Mouse (Mus musculus): ENCODE results near the gene Spaca6. TPM values are rescaled to one million over a fixed set of nuclear protein-coding genes. Genes with fewer than 3 reads are reported as not detected.
A peak's percentile ranks its signal among the peaks of the same experiment; 100 is the strongest.

Gene Spaca6
- 33.3 and 34.8 TPM in 2 replicates for polyA plus RNA-seq (2016; fragmentation: Nextera tagmentation; extraction: Ambion mirVana)

DNA sequence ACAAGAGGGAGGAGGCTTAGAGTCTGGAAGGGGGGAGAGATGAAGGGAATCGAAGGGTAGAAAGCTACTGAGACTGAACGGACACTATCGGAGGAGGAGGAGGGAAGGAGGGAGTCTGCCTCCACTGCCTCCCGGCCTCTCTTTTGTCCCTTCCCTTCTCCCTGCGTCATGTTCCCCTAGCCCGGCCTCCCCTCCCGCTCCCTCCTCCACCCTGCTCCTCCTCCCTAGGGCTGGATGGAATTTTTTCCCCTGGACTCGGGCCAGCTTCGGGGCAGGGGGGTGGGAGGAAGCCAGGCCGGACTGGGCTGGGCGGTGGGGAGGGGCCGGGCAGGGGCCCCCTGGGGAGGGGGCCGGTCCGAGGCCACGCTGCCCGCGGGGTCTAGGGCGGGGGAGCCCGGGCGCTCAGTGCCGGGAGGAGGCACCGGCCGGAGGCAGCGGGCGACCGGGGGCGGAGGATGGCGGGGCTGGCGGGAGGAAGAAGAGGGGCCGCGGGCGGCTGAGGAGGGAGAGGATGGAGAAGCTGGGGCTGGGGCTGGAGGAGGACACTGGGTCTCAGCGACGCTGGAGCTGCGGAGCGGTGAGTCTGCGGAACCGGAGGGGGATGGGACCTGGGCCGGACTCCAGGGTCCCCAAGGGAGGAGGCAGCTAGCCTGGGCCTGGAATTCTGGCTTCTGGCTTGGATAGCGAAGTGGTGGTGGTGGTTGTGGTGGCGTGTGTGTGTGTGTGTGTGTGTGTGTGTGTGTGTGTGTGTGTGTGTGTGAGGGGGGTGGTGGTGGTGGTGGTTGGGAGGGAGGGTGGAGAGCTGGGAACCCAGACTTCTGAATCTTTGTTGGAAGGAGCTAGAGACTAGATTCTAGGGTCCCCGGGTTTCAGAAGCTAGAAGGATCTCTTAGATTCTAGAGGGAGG is at the start of gene Spaca6:
TSS of gene Spaca6 (plus strand) at position 408 of the 907 bp plus-strand sequence.
- Histone ChIP-seq H3K4me1 (replicated peaks) (peaks cover 33% of the 10 kb centered on the region), H3K4me3 (peak within 1 kb of the TSS; percentile 100), H3K27me3 (replicated peaks) (no peaks in the 10 kb centered on the region), H3K4me2 (peak within 1 kb of the TSS; percentile 82), H3K9me3 (replicated peaks) (no peaks in the 10 kb centered on the region), H3K9ac (peak within 1 kb of the TSS; percentile 99), H3K27ac (ENCODE audit: poor library complexity, severe bottlenecking) (peak within 1 kb of the TSS; percentile 100), H3K36me3 (peaks cover 20% of the 10 kb centered on the region)
- peak; percentile 87 for ATAC-seq (ENCODE audit: insufficient number of reproducible peaks, low FRiP score)
- 2% methylated on average over 41 of the region's 42 CpGs for WGBS

- H3K9ac ChIP-seq = no peak overlapping the region
- H3K27me3 ChIP-seq (replicated peaks) = no peaks in the 10 kb centered on the region
- no peak for ATAC-seq (ENCODE audit: insufficient number of reproducible peaks, low FRiP score)
- H3K4me2 ChIP-seq = no peak overlapping the region
- no peaks in the 10 kb centered on the region for H3K9me3 ChIP-seq (replicated peaks)
- H3K36me3 ChIP-seq = no peaks in the 10 kb centered on the region
- H3K4me1 ChIP-seq (replicated peaks) = 0 out of 2 replicates have a peak, but pooled peaks cover 5% of the 10 kb centered on the region
- no peak overlapping the region for H3K4me3 ChIP-seq
- 63% methylated on average over 3 of the region's 3 CpGs for WGBS
- no peak overlapping the region for H3K27ac ChIP-seq (ENCODE audit: poor library complexity, severe bottlenecking)
Observed at GRCm38 (mm10) chr17:17790866-17791630, 35.9 kb upstream of the Spaca6 start.

GRCm38 (mm10) chr17:17792578-17792977 is 34.4 kb upstream of the Spaca6 start:
- Histone ChIP-seq H3K27ac (ENCODE audit: poor library complexity, severe bottlenecking) (no peak overlapping the region), H3K27me3 (replicated peaks) (no peaks in the 10 kb centered on the region), H3K4me2 (no peak overlapping the region), H3K9me3 (replicated peaks) (no peaks in the 10 kb centered on the region), H3K9ac (no peak overlapping the region), H3K4me3 (no peak overlapping the region), H3K36me3 (no peaks in the 10 kb centered on the region), H3K4me1 (replicated peaks) (0 out of 2 replicates have a peak, but pooled peaks cover 5% of the 10 kb centered on the region)
- WGBS = 19% methylated on average over 1 of the region's 1 CpGs
- no peak for ATAC-seq (ENCODE audit: insufficient number of reproducible peaks, low FRiP score)

GRCm38 (mm10) chr17:17795527-17795926 is 31.4 kb upstream of the Spaca6 start:
- Histone ChIP-seq H3K36me3 (no peaks in the 10 kb centered on the region), H3K27ac (ENCODE audit: poor library complexity, severe bottlenecking) (no peak overlapping the region), H3K4me3 (no peak overlapping the region), H3K4me1 (replicated peaks) (0 out of 2 replicates have a peak, but pooled peaks cover 5% of the 10 kb centered on the region), H3K4me2 (no peak overlapping the region), H3K27me3 (replicated peaks) (no peaks in the 10 kb centered on the region), H3K9me3 (replicated peaks) (peaks cover 4% of the 10 kb centered on the region; the same call in 1 of the 2 replicates), H3K9ac (no peak overlapping the region)
- no peak for ATAC-seq (ENCODE audit: insufficient number of reproducible peaks, low FRiP score)
- WGBS = 37% methylated on average over 2 of the region's 2 CpGs

DNA sequence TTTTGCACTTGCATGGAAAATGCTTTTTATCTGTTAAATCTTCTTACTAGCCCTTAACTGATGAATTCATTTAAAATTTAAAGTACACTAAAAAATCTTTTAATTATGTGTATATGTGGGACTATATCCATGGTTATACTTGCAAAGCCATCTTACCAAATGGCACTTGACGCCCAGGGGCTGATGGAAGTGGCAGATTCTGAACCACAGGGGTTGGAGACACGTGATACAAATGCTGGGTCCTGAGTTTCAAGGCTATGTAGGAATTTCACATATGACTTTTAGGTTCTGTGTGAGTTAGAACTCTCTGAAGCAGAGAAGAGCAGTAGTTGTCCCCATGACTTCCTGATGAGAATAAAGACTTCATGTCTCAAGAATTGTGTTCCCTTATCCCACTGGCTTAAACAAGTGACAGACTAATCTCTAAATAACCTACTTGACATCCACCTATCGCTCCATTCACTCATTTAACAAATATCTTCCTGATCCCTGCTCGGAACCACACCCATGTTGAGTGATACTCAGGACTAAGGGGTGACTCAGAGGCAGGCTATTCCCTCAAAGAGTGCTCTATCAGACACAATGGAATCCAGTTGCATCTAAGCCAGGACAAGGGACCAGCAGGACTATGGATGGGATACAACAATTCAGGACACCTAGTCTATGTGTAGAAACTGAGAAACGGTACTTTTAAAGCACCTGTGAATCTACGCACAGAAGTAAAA is 3.2 kb upstream of the Spaca6 start:
- no peak for ATAC-seq (ENCODE audit: insufficient number of reproducible peaks, low FRiP score)
- H3K4me2 ChIP-seq = no peak overlapping the region
- WGBS = 67% methylated on average over 6 of the region's 6 CpGs

DNA sequence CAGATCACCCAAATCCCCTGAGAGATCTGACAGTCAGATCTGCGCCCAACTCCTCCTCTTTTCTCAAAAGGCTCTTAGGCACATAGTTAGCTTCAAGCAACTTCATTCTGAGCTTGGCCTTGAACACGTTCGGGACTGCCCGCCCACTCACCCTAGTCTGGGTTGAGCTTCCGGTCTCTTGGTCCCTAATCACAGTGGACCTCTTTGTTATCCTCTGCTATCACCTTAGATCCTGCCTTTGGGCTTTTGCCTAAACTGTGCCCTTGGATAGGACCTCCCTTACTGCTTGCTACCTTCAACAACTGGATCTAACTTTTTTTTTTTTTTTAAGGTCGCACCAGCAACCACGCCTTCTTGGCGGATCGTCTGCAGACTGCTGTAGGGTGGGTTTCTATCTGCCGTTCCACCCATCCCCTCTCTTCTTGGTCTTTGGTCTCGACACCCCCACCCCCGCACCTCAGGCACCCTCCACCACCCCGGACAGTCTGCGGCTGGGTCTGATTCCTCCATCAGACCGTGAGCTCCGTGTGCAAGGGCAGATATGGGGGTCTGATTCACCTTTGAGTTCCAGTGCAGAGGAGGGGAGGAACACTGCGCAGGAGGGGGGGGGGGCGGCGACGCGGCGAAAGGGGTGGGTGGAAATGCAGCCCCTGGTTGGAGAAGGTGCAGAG is 902 bp upstream of the Spaca6 start:
- peak; percentile 13; the same call in 1 of the 2 replicates for ATAC-seq (ENCODE audit: insufficient number of reproducible peaks, low FRiP score)
- WGBS = 3% methylated on average over 17 of the region's 22 CpGs
- H3K36me3 ChIP-seq = peaks cover 10% of the 10 kb centered on the region

More for the DNA sequence above, 3.2 kb upstream of the Spaca6 start:
- no peak overlapping the region for H3K27ac ChIP-seq (ENCODE audit: poor library complexity, severe bottlenecking)
- no peaks in the 10 kb centered on the region for H3K36me3 ChIP-seq
- H3K4me1 ChIP-seq (replicated peaks) = peaks cover 5% of the 10 kb centered on the region
- H3K27me3 ChIP-seq (replicated peaks) = no peaks in the 10 kb centered on the region
- H3K9ac ChIP-seq = no peak overlapping the region
- no peak overlapping the region for H3K4me3 ChIP-seq
- H3K9me3 ChIP-seq (replicated peaks) = no peaks in the 10 kb centered on the region

DNA sequence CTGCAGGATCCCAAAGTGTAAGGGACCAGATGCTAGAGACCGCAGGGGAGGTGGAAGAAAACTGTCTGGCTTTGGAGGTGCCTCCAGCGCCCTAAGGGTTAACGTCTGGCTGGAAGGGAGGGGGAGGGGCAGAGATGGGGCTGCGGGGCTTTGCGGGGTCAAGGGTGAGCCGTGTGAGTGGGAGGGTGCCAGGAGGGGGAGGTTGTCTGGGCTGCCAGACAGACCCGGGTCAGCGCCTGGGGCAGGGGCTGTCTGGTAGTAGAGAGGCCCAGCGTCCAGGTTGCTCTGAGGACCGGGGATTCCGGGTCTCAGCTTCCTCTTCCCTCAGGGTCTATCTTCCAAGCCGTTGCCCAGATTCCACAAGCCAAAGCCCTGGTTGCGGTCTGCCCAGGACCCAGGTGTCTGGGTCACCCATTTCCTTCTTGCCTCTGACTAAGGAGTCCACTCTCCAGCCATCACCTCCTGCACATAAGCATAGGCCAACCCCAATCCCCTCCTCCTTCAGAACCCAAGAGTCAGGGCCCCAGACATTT is 766 bp downstream of the Spaca6 start:
- no peaks in the 10 kb centered on the region for H3K27me3 ChIP-seq (replicated peaks)
- peaks cover 26% of the 10 kb centered on the region for H3K36me3 ChIP-seq
- H3K4me2 ChIP-seq = peak overlapping the region; percentile 82
- no peaks in the 10 kb centered on the region for H3K9me3 ChIP-seq (replicated peaks)
- ATAC-seq (ENCODE audit: insufficient number of reproducible peaks, low FRiP score) = peak; percentile 55
- peaks cover 39% of the 10 kb centered on the region for H3K4me1 ChIP-seq (replicated peaks)
- H3K27ac ChIP-seq (ENCODE audit: poor library complexity, severe bottlenecking) = peak overlapping the region; percentile 100
- under 1% methylated on average over 13 of the region's 13 CpGs for WGBS
- peak overlapping the region; percentile 99 for H3K9ac ChIP-seq
- H3K4me3 ChIP-seq = peak overlapping the region; percentile 100

More for the DNA sequence above, 902 bp upstream of the Spaca6 start:
- peak overlapping the region; percentile 82 for H3K4me2 ChIP-seq
- no peaks in the 10 kb centered on the region for H3K27me3 ChIP-seq (replicated peaks)
- peak overlapping the region; percentile 100 for H3K4me3 ChIP-seq
- H3K9ac ChIP-seq = peak overlapping the region; percentile 99
- peaks cover 24% of the 10 kb centered on the region for H3K4me1 ChIP-seq (replicated peaks)
- H3K27ac ChIP-seq (ENCODE audit: poor library complexity, severe bottlenecking) = peak overlapping the region; percentile 100
- H3K9me3 ChIP-seq (replicated peaks) = no peaks in the 10 kb centered on the region

DNA sequence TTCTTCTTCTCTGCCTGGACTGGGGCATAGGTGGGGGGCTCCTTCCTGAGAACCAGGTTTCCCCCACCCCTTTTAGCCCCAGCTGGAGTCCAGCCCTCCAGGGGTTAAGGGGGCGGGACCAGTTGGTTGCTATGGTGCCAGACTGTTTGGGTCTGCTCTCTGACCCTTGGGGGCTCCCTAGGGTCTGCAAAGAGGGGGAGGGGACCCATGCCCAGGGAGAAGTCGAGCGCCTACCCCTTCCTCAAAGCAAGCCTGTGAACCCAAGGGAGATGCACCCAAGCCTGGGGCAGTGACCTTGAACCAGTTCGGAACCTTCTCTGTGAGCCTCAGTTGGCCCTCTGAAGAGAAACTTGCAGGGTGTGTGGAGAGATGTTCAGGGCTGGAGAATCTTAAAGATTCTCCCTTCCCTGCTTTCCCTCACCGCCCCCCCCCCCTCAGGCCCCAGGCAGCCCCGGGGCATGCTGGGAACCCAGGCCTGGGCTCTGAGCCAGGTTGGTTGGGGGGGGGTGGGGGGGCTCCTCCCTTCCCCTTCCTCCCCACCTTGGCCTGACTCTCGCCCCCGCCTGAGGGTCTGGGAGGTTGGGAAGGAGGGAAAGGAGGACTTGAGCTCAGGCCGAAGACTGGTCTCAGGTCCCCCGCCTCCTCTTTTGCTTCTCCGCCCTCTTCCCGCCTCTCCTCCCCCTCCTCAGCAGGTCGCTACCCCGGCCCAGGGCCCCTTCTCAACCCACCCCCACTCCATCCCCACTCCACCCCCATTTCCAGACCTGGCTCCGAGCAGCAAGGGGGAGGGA is 1.4 kb downstream of the Spaca6 start:
- peak overlapping the region; percentile 82 for H3K4me2 ChIP-seq

DNA sequence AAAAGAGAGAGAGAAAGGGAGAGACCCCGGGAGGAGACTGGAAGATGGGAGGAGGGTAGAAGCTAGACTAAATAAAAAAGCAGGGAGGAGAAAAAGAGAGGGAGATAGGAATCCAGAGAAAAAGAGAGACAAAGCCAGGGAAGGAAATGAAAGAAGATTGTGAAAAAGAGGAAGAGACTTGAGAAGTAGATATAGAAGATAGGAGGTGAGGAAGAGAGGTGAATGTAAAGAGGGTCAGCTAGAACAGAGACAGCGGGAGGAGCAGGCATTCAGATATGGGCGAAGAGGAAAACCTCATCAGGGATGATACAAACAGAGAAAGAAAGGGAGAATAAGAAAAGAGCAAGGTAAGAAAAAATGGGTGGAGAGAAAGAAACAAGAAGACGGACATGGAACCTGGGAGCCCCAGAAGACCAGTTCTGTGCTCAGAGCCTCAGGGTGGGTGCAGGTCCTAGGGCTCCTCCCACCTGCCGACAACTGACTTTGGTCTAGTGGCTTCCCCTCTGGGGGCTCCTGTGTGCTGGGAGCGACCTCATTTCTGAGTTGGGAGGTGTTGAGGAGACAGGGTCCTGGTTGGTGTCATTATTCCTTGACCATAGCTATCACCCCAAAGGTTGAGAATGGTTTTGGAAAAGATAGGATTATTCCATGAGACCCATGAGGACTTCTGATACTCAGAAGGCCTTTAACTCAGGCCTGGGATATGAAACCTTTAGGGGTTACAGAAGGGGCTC is 2.3 kb downstream of the Spaca6 start:
- Histone ChIP-seq H3K4me2 (peak overlapping the region; percentile 82), H3K9me3 (replicated peaks) (no peaks in the 10 kb centered on the region), H3K9ac (peak overlapping the region; percentile 99), H3K4me3 (peak overlapping the region; percentile 100), H3K36me3 (peaks cover 40% of the 10 kb centered on the region), H3K27ac (ENCODE audit: poor library complexity, severe bottlenecking) (peak overlapping the region; percentile 100), H3K27me3 (replicated peaks) (no peaks in the 10 kb centered on the region), H3K4me1 (replicated peaks) (peaks cover 52% of the 10 kb centered on the region)
- WGBS = 9% methylated on average over 6 of the region's 6 CpGs
- no peak for ATAC-seq (ENCODE audit: insufficient number of reproducible peaks, low FRiP score)

More for the DNA sequence above, 1.4 kb downstream of the Spaca6 start:
- H3K4me3 ChIP-seq = peak overlapping the region; percentile 100
- ATAC-seq (ENCODE audit: insufficient number of reproducible peaks, low FRiP score) = peak; percentile 62
- H3K4me1 ChIP-seq (replicated peaks) = peaks cover 44% of the 10 kb centered on the region
- no peaks in the 10 kb centered on the region for H3K27me3 ChIP-seq (replicated peaks)
- H3K9me3 ChIP-seq (replicated peaks) = no peaks in the 10 kb centered on the region
- peak overlapping the region; percentile 100 for H3K27ac ChIP-seq (ENCODE audit: poor library complexity, severe bottlenecking)
- peak overlapping the region; percentile 99 for H3K9ac ChIP-seq
- WGBS = 0% methylated on average over 12 of the region's 15 CpGs
- peaks cover 31% of the 10 kb centered on the region for H3K36me3 ChIP-seq
